Mouse (Mus musculus): ENCODE measurements around the gene Plxnb3. TPM values are rescaled to one million over a fixed set of nuclear protein-coding genes. Genes with fewer than 3 reads are reported as not detected.

Gene Plxnb3
- polyA plus RNA-seq, 1 experiment from 2014 or later: 0.23 TPM

GRCm38 (mm10) chrX:73744774-73745481, 12.0 kb upstream of the Plxnb3 start:
- Histone ChIP-seq H3K36me3 (replicated peaks; ENCODE audit: insufficient read depth, low read length) (no peaks in the 10 kb centered on the region), H3K4me1 (ENCODE audit: insufficient read depth) (no peaks in the 10 kb centered on the region), H3K27me3 (ENCODE audit: insufficient read depth, low read length) (no peaks in the 10 kb centered on the region), H3K4me2 (ENCODE audit: low read depth, low read length) (no peak overlapping the region), H3K27ac (ENCODE audit: low read depth) (no peak overlapping the region), H3K9ac (replicated peaks) (no peak overlapping the region), H3K9me3 (ENCODE audit: low read length) (no peaks in the 10 kb centered on the region), H3K4me3 (ENCODE audit: low read depth, low read length) (no peak overlapping the region)
- DNase-seq: no peak
- WGBS (ENCODE audit: insufficient replicate concordance): 67% methylated on average over 1 of the region's 1 CpGs
- TF ChIP-seq CTCF (IDR thresholded peaks at IDR 0.05; ENCODE audit: low read depth) (no peak), EP300 (IDR thresholded peaks at IDR 0.05; ENCODE audit: low read depth) (no peak)
- ATAC-seq: no peak

- 85% methylated on average over 1 of the region's 1 CpGs for WGBS (ENCODE audit: insufficient replicate concordance)
- no peaks in the 10 kb centered on the region for H3K4me1 ChIP-seq (ENCODE audit: insufficient read depth)
- H3K9ac ChIP-seq (replicated peaks): no peak overlapping the region
- peak; percentile 13; the same call in 1 of the 2 replicates for TF ChIP-seq CTCF (IDR thresholded peaks at IDR 0.05; ENCODE audit: low read depth)
- TF ChIP-seq EP300 (IDR thresholded peaks at IDR 0.05; ENCODE audit: low read depth): no peak
- no peak for DNase-seq
- H3K27me3 ChIP-seq (ENCODE audit: insufficient read depth, low read length): no peaks in the 10 kb centered on the region
- no peaks in the 10 kb centered on the region for H3K9me3 ChIP-seq (ENCODE audit: low read length)
- H3K4me2 ChIP-seq (ENCODE audit: low read depth, low read length): no peak overlapping the region
- H3K36me3 ChIP-seq (replicated peaks; ENCODE audit: insufficient read depth, low read length): no peaks in the 10 kb centered on the region
- no peak overlapping the region for H3K4me3 ChIP-seq (ENCODE audit: low read depth, low read length)
- ATAC-seq: no peak
- H3K27ac ChIP-seq (ENCODE audit: low read depth): no peak overlapping the region
Observed at GRCm38 (mm10) chrX:73748977-73749376, 7.9 kb upstream of the Plxnb3 start.

GRCm38 (mm10) chrX:73758611-73759290, 1.9 kb downstream of the Plxnb3 start:
- Histone ChIP-seq H3K4me1 (ENCODE audit: insufficient read depth) (no peaks in the 10 kb centered on the region), H3K4me2 (ENCODE audit: low read depth, low read length) (no peak overlapping the region), H3K9ac (replicated peaks) (no peak overlapping the region), H3K36me3 (replicated peaks; ENCODE audit: insufficient read depth, low read length) (no peaks in the 10 kb centered on the region), H3K9me3 (ENCODE audit: low read length) (no peaks in the 10 kb centered on the region), H3K27me3 (ENCODE audit: insufficient read depth, low read length) (no peaks in the 10 kb centered on the region), H3K4me3 (ENCODE audit: low read depth, low read length) (no peak overlapping the region), H3K27ac (ENCODE audit: low read depth) (no peak overlapping the region)
- DNase-seq (no peak), ATAC-seq (no peak)
- WGBS (ENCODE audit: insufficient replicate concordance): 68% methylated on average over 13 of the region's 13 CpGs
- no peak for TF ChIP-seq CTCF (IDR thresholded peaks at IDR 0.05; ENCODE audit: low read depth)
- TF ChIP-seq EP300 (IDR thresholded peaks at IDR 0.05; ENCODE audit: low read depth): no peak

- TF ChIP-seq CTCF (IDR thresholded peaks at IDR 0.05; ENCODE audit: low read depth) (no peak), EP300 (IDR thresholded peaks at IDR 0.05; ENCODE audit: low read depth) (no peak)
- Histone ChIP-seq H3K36me3 (replicated peaks; ENCODE audit: insufficient read depth, low read length) (no peaks in the 10 kb centered on the region), H3K4me1 (ENCODE audit: insufficient read depth) (no peaks in the 10 kb centered on the region), H3K4me2 (ENCODE audit: low read depth, low read length) (no peak overlapping the region), H3K9me3 (ENCODE audit: low read length) (no peaks in the 10 kb centered on the region), H3K27ac (ENCODE audit: low read depth) (peak overlapping the region; percentile 39; the same call in 1 of the 2 replicates), H3K27me3 (ENCODE audit: insufficient read depth, low read length) (no peaks in the 10 kb centered on the region), H3K9ac (replicated peaks) (no peak overlapping the region), H3K4me3 (ENCODE audit: low read depth, low read length) (no peak overlapping the region)
- 31% methylated on average over 1 of the region's 1 CpGs for WGBS (ENCODE audit: insufficient replicate concordance)
- DNase-seq (peak; percentile 66), ATAC-seq (peak; percentile 68)
Observed at GRCm38 (mm10) chrX:73765311-73765710, 8.4 kb downstream of the Plxnb3 start.

- Histone ChIP-seq H3K9me3 (ENCODE audit: low read length) (no peaks in the 10 kb centered on the region), H3K27ac (ENCODE audit: low read depth) (no peak overlapping the region), H3K4me2 (ENCODE audit: low read depth, low read length) (no peak overlapping the region), H3K4me1 (ENCODE audit: insufficient read depth) (no peaks in the 10 kb centered on the region), H3K4me3 (ENCODE audit: low read depth, low read length) (no peak overlapping the region), H3K36me3 (replicated peaks; ENCODE audit: insufficient read depth, low read length) (no peaks in the 10 kb centered on the region), H3K27me3 (ENCODE audit: insufficient read depth, low read length) (no peaks in the 10 kb centered on the region), H3K9ac (replicated peaks) (no peak overlapping the region)
- DNase-seq (peak; percentile 30), ATAC-seq (no peak)
- peak; percentile 67 for TF ChIP-seq CTCF (IDR thresholded peaks at IDR 0.05; ENCODE audit: low read depth)
- TF ChIP-seq EP300 (IDR thresholded peaks at IDR 0.05; ENCODE audit: low read depth): no peak
- WGBS (ENCODE audit: insufficient replicate concordance): 65% methylated on average over 9 of the region's 9 CpGs
Observed at GRCm38 (mm10) chrX:73767267-73767666, 10.4 kb downstream of the Plxnb3 start.

- TF ChIP-seq EP300 (IDR thresholded peaks at IDR 0.05; ENCODE audit: low read depth): no peak
- no peak within 1 kb of the TSS for H3K9ac ChIP-seq (replicated peaks)
- H3K4me2 ChIP-seq (ENCODE audit: low read depth, low read length): no peak within 1 kb of the TSS
- DNase-seq (peak; percentile 20), ATAC-seq (peak; percentile 33)
- no peaks in the 10 kb centered on the region for H3K9me3 ChIP-seq (ENCODE audit: low read length)
- no peaks in the 10 kb centered on the region for H3K27me3 ChIP-seq (ENCODE audit: insufficient read depth, low read length)
- no peaks in the 10 kb centered on the region for H3K4me1 ChIP-seq (ENCODE audit: insufficient read depth)
- H3K27ac ChIP-seq (ENCODE audit: low read depth): peak within 1 kb of the TSS; percentile 22; the same call in 1 of the 2 replicates
- peaks cover 5% of the 10 kb centered on the region for H3K36me3 ChIP-seq (replicated peaks; ENCODE audit: insufficient read depth, low read length)
- no peak within 1 kb of the TSS for H3K4me3 ChIP-seq (ENCODE audit: low read depth, low read length)
- WGBS (ENCODE audit: insufficient replicate concordance): 44% methylated on average over 9 of the region's 9 CpGs
Observed at GRCm38 (mm10) chrX:73774168-73774760, 17.4 kb downstream of the Plxnb3 start, which contains the start of gene Srpk3. Gene Srpk3, plus strand, starts transcription at chrX:73774405.

Measured in liver, postnatal 0 days (tissue).